ENCODE assay signal across 21 mouse cellular contexts in the genomic region with DNA sequence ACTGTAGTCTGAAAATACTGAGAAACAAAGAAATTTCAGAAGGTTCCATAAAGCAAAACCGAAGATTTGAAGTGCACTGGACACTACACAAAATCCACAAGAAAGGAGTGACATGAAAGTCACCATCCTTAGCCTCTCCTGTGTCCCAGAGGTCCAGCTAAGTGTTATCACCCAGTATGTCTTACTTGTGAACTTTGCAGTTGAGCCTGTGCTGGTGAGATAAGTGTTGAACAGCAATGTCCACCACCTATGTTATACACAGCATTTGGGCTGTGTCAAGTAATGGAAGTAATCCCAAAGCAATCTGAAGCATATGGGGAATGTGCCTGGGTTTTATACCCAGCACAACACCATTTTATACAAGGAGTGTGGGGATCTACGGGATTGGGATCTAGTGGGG.
DNase-seq lines count a peak whose midpoint lies in the region; ATAC-seq and TF ChIP-seq lines count a peak whose summit lies in the region.
"Had no signal": no experiment of that assay in that cellular context is flagged by ENCODE, and none has a peak within 500 bp of the region (broad histone marks: within the 10 kb centered on the region; RNA-seq: fewer than 3 reads in every experiment).

No protein-coding gene starts in this region.

- no peak overlapping the region for H3K9ac ChIP-seq in kidney, embryonic 15.5 days
- peak overlapping the region; percentile 62 for H3K9ac ChIP-seq in liver, embryonic 14.5 days (replicated peaks)
- no peak overlapping the region for H3K9ac ChIP-seq in midbrain, embryonic 16.5 days (ENCODE audit: low read depth, low read length)
- H3K9ac ChIP-seq: embryonic facial prominence, embryonic 15.5 days; forebrain, embryonic 13.5 days; forebrain, postnatal 0 days; hindbrain, embryonic 12.5 days had no signal

- H3K4me2 ChIP-seq in kidney, embryonic 15.5 days, result no peak overlapping the region
- peak overlapping the region; percentile 60 for H3K4me2 ChIP-seq in liver, embryonic 14.5 days (ENCODE audit: low read depth)
- no peak overlapping the region for H3K4me2 ChIP-seq in midbrain, embryonic 16.5 days (ENCODE audit: low read length)
- H3K4me2 ChIP-seq: embryonic facial prominence, embryonic 15.5 days; forebrain, embryonic 13.5 days; hindbrain, embryonic 12.5 days had no signal

- peak; percentile 62; the same call in 1 of the 2 replicates for ATAC-seq in kidney, embryonic 15.5 days (replicated peaks; ENCODE audit: low FRiP score)
- peak; percentile 83 for ATAC-seq in liver, embryonic 14.5 days (ENCODE audit: insufficient read depth)
- ATAC-seq in activated CD4-positive, CD25-positive, alpha-beta regulatory T cell, adult 4 months, result no peak
- no peak for ATAC-seq in midbrain, embryonic 16.5 days
- ATAC-seq: forebrain, embryonic 13.5 days; forebrain, postnatal 0 days; hindbrain, embryonic 16.5 days had no signal

- no peaks in the 10 kb centered on the region for H3K36me3 ChIP-seq in kidney, embryonic 15.5 days
- no peaks in the 10 kb centered on the region for H3K36me3 ChIP-seq in liver, embryonic 14.5 days (replicated peaks; ENCODE audit: control insufficient read depth, insufficient read depth, low read depth)
- peaks cover 15% of the 10 kb centered on the region for H3K36me3 ChIP-seq in midbrain, embryonic 16.5 days (ENCODE audit: control insufficient read depth, insufficient read depth, low read length)
- H3K36me3 ChIP-seq: embryonic facial prominence, embryonic 15.5 days; heart, embryonic 10.5 days had no signal

- H3K4me1 ChIP-seq in kidney, embryonic 15.5 days, result no peaks in the 10 kb centered on the region
- peaks cover 13 to 25% of the 10 kb centered on the region in 2 experiments for H3K4me1 ChIP-seq in liver, embryonic 14.5 days (replicated peaks; ENCODE audit: control insufficient read depth in 2 of 2, insufficient read depth in 2 of 2, low read length in 1 of 2)
- no peaks in the 10 kb centered on the region for H3K4me1 ChIP-seq in midbrain, embryonic 16.5 days (ENCODE audit: control insufficient read depth, insufficient read depth, low read length)
- H3K4me1 ChIP-seq: embryonic facial prominence, embryonic 15.5 days; forebrain, embryonic 13.5 days; heart, embryonic 10.5 days; hindbrain, embryonic 12.5 days had no signal

- H3K27ac ChIP-seq in kidney, embryonic 15.5 days, result no peak overlapping the region
- peak overlapping the region; percentile 90 for H3K27ac ChIP-seq in liver, embryonic 14.5 days
- H3K27ac ChIP-seq in midbrain, embryonic 16.5 days (ENCODE audit: low read length), result no peak overlapping the region
- H3K27ac ChIP-seq: embryonic facial prominence, embryonic 15.5 days; forebrain, embryonic 13.5 days; heart, embryonic 10.5 days; hindbrain, embryonic 12.5 days had no signal

- no peak for TF ChIP-seq CTCF in liver, embryonic 14.5 days (IDR thresholded peaks at IDR 0.05; ENCODE audit: low read depth)

- 69% methylated on average over 2 of the region's 2 CpGs for WGBS in kidney, embryonic 15.5 days
- WGBS in liver, embryonic 14.5 days (ENCODE audit: insufficient replicate concordance), result 26% methylated on average over 2 of the region's 2 CpGs
- WGBS in midbrain, embryonic 16.5 days, result 66% methylated on average over 2 of the region's 2 CpGs

- H3K4me3 ChIP-seq in kidney, embryonic 15.5 days (replicated peaks), result no peak overlapping the region
- H3K4me3 ChIP-seq in liver, embryonic 14.5 days (ENCODE audit: insufficient read depth in 1 of 2, low read depth in 2 of 2, low read length in 2 of 2), result peak overlapping the region; percentile 7 to 14; a peak in 1 of 4 replicates
- no peak overlapping the region for H3K4me3 ChIP-seq in midbrain, embryonic 16.5 days (ENCODE audit: low read depth, low read length)
- H3K4me3 ChIP-seq: embryonic facial prominence, embryonic 15.5 days; forebrain, embryonic 13.5 days; heart, embryonic 10.5 days; hindbrain, embryonic 12.5 days had no signal

- no peaks in the 10 kb centered on the region for H3K9me3 ChIP-seq in kidney, embryonic 15.5 days (replicated peaks)
- H3K9me3 ChIP-seq in liver, embryonic 14.5 days (ENCODE audit: control insufficient read depth, low read length), result no peaks in the 10 kb centered on the region
- 0 out of 2 replicates have a peak, but pooled peaks cover 3% of the 10 kb centered on the region for H3K9me3 ChIP-seq in midbrain, embryonic 16.5 days (replicated peaks; ENCODE audit: control insufficient read depth, low read length, poor library complexity, severe bottlenecking)
- H3K9me3 ChIP-seq: embryonic facial prominence, embryonic 15.5 days; forebrain, embryonic 13.5 days; heart, embryonic 10.5 days had no signal

- TF ChIP-seq EP300 in liver, embryonic 14.5 days (IDR thresholded peaks at IDR 0.05; ENCODE audit: low read depth), result peak; percentile 82

- no peaks in the 10 kb centered on the region for H3K27me3 ChIP-seq in kidney, embryonic 15.5 days
- H3K27me3 ChIP-seq in liver, embryonic 14.5 days (ENCODE audit: control insufficient read depth, insufficient read depth, low read length), result no peaks in the 10 kb centered on the region
- H3K27me3 ChIP-seq in midbrain, embryonic 16.5 days (ENCODE audit: control insufficient read depth, insufficient read depth, low read depth, low read length), result no peaks in the 10 kb centered on the region
- H3K27me3 ChIP-seq: embryonic facial prominence, embryonic 15.5 days; forebrain, embryonic 13.5 days; hindbrain, embryonic 12.5 days had no signal

- no peak for DNase-seq in kidney, adult 8-10 months
- peak; percentile 31 for DNase-seq in liver
- DNase-seq in liver, embryonic 14.5 days (ENCODE audit: low read depth in 3 of 3, low spot score in 3 of 3), result peak; percentile 54 to 61 (median 60)
- DNase-seq in testis, postnatal 14 days (ENCODE audit: low spot score), result no peak
- DNase-seq: adrenal gland, postnatal 14 days; cerebellum, adult 11 months; cerebellum, adult 8-10 months; cerebellum, postnatal 14 days; embryo, embryonic 11 days; forebrain, postnatal 0 days; heart, adult 18-20 months; heart, postnatal 10 days; heart, postnatal 4 days had no signal

Comparison
In these comparisons a context has a peak if more than half of its experiments do, and no peak if none do; other contexts are left out.
1. ATAC-seq: peak in kidney, embryonic 15.5 days (single experiment) and liver, embryonic 14.5 days (single experiment); none in activated CD4-positive, CD25-positive, alpha-beta regulatory T cell, adult 4 months (single experiment) and midbrain, embryonic 16.5 days (single experiment).
2. H3K4me3 ChIP-seq: peak in liver, embryonic 14.5 days (2 of 2); none in kidney, embryonic 15.5 days (single experiment) and midbrain, embryonic 16.5 days (single experiment).
3. DNase-seq: peak in liver (single experiment) and liver, embryonic 14.5 days (3 of 3); none in kidney, adult 8-10 months (0 of 2) and testis, postnatal 14 days (single experiment).